Mouse (Mus musculus) cerebellum, adult 18-20 months (tissue): Measurements from ENCODE around the gene Src.
A peak's percentile ranks its signal among the peaks of the same experiment; 100 is the strongest.
"Not testable (repeated sequence)": the region's sequence is repeated elsewhere in the genome, so short reads cannot be mapped to it uniquely, and the experiment has no call there.

Experiments used
- DNase-seq, 2 experiments: peaks; one replicate each; pipeline ENCODE4 v3.0.0; 2021

Src gene

DNA sequence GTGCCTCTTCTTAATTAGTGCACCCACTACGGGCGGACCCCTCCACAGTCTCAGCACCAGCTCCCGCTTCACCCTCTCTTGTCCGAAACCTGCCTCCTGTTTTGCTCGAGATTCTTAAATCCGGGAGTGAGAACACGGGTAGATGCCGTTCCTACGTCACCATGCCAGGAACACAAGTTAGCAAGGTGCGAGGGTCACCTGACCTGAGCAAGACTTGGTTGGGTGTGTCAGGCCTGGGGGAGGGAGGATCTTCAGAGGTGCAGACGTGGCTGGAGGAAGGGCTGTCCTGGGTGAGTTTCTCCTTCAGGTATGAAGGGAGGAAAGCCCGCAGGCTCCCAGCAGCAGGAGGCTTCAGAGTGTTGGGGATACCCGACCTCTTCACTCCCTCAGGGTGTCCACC, at the start of gene Src:
Src (plus strand) TSS at position 239 of the 400 bp plus-strand sequence.
- no peak for DNase-seq

DNA sequence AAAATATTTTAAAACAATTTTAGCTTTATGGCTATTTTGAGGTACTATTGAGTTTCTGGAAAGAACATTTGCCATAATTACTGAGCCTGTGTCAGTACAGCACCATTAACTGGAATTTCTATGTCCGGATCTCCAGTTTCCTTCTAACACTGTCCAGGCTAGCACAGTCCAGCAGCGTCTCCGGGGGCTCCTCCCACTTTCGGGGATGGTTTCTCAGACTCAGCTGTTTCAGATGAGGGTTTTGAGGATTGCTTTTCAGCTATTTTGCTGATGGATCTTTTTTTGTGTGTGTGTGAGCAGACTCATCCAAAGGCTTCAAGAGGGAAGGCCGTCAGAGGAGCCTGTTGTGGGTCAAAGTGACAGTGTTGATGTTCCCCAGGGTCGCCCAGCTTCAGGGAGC, 46.5 kb upstream of the Src start:
- no peak for DNase-seq

- no peak for DNase-seq
Measured at GRCm38 (mm10) chr2:157373681-157374080, 44.6 kb upstream of the Src start.

- no peak for DNase-seq
Measured at GRCm38 (mm10) chr2:157375051-157375450, 43.2 kb upstream of the Src start.

- no peak for DNase-seq
Measured at GRCm38 (mm10) chr2:157375794-157376757, 42.2 kb upstream of the Src start.

GRCm38 (mm10) chr2:157376995-157377394, 41.2 kb upstream of the Src start:
- DNase-seq, result no peak

DNA sequence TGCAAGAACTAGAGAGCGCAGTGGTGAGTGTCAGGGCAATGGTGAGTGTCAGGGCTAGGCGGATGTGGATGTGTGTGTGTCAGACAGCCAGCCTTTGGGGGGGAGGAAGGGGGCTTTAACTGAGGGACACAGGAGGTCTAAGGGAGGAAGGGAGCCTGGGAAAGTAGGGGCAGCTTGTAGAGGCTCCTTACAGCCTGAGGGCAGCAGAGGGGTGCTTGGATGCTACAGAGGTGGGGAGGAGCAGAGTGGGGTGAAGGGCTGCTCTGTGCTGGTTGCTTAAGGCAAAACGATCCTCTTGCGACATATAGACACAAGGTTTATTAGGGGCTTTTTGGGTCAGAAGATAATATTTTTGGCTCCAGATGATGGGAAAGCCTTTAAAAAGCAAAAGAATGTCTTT, 33.4 kb upstream of the Src start:
- DNase-seq, result no peak

DNA sequence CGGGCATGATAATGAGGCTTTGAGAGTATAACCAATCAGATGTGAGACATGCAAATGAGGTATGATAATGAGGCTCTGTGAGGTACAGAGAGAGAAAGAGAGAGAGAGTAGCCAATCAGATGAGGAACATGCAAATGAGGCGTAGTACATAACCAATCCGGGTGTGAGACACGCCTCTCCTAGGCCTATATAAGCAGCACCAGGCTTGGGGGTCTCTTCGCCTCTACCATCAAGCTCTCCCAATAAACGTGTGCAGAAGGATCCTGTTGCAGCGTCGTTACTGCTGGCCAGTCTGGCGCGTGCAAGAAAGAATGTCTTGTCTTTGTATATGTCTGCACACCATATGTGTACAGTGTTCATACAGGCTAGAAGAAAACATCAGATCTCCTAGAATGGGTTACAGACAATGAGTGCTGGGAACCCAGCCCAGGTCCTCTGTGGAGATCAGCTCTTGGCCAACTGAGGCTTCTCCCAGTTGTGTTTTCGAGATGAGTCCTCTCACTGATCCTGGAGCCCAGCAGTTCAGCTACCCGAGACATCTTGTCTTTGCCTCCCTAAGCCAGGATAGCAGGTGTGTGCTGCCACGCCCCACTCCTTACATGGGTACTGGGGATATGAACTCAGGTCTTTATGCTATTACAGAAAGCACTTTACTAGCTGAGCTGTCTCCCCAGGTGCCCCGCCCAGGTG, 29.2 kb upstream of the Src start:
- not testable (repeated sequence) for DNase-seq

GRCm38 (mm10) chr2:157389591-157389921, 28.7 kb upstream of the Src start:
- no peak for DNase-seq

DNA sequence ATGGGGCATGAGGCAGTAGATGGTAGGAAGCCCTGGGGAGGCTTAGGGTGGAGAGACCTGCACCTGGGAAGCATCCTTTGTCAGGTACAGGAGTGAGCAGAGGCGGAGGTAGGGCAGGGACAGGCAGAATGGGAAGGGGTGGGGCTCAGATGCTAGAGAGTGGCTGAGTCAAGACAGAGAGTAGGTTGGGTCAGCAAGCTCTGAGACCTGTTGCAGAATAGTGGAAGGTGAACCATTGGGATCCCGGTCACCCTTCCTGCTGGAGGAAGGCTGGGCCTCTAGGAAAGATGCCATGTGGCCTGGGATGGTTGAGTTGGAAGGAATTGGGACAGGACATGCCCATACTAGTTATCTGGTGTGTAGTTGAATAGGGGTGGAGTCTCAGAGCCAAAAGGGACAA, 25.9 kb upstream of the Src start:
- DNase-seq, result no peak

DNA sequence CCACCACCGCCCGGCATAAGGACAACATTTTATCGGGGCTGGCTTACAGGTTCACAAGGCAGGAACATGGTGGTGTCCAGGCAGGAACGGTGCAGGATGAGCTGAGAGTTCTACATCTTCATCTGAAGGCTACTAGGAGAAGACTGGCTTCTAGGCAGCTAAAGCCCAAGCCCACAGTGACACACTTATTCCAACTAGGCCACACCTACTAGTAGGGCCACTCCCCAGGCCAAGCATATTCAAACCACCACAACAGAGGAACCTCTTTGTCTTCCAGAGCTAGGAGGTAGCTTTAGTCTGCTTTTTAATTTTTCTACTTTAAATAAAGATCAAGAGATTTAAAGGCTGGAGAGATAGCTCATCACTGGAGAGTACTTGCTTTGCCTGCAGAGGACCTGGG, 24.7 kb upstream of the Src start:
- no peak for DNase-seq

DNA sequence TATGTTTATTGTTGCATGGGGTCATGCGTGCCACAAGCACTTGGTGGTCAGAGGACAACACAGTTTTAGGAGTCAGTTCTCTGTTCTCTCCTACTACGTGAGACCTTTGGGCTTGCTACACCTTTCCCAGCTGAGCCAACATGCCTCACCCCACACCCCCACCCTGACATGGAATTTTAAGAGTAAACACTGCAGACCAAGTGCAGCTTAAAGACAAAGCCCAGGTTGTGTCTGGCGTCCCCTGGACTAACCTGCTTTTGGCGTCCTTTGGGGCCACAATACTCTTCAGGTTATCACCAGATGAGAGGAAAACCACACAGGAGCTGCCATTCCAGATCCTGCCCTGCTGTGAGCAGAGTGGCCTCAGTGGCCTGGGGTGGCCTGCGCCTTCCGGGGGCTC, 23.4 kb upstream of the Src start:
- no peak for DNase-seq

GRCm38 (mm10) chr2:157395371-157395770, 22.9 kb upstream of the Src start:
- DNase-seq, result peak; percentile 17 to 23

GRCm38 (mm10) chr2:157395960-157396359, 22.3 kb upstream of the Src start:
- DNase-seq, result no peak

DNA sequence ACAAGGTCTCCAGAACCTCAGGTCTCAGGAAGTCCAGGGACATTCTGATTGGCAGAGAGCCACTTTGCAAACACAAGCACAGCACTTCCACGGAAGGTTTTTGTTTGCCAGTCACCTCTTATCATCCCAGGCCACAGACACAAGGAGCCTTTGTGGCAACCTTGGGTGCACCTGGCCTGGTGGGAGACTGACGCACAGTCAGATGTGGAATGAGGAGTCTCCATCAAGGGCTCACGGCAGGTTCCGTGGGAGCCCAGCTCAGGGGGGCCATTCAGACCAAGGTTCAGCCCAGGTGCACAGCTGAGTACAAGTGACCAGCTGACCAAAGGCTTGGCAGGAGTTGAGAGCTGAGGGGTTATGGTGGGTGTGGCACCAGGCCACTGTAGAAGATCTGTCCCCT, 20.9 kb upstream of the Src start:
- DNase-seq, result no peak

DNA sequence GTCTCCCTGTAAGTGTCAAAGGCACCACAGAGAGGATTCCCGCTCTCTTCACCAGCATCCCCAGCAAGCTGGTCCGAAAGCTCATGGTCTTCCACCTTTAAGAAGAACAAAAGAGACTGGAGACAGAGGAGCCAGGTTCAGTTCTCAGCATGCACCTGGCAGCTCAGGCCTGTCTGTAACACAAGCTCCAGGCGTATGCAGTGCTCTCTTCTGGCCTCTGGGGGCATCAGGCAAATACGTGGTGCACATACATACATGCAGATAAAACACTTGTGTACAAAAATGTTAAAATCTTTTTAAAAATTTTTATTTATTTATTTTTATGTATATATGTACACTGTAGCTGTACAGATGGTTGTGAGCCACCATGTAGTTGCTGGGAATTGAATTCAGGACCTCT, 19.7 kb upstream of the Src start:
- no peak for DNase-seq

DNA sequence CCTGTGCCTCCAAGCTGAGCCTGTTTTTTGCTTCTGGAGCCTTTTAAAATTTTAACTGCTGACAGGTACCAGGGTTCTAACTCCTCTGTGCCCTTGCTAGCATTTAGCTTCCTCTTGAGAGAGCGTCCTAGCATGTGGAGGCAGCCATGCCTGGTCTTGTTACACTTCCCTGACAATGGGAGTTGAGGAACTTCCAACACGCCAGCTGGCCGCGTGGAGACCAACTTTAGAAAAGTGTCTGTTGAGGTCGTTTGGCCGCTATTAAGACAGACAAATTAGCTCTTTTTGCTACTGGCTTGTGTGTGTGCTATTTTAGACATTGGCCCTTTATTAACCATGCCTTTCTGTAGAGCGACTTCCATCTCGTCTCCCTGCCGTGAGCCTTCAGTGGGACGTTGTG, 18.4 kb upstream of the Src start:
- DNase-seq, result no peak

- DNase-seq, result no peak
Measured at GRCm38 (mm10) chr2:157400491-157400890, 17.8 kb upstream of the Src start.

DNA sequence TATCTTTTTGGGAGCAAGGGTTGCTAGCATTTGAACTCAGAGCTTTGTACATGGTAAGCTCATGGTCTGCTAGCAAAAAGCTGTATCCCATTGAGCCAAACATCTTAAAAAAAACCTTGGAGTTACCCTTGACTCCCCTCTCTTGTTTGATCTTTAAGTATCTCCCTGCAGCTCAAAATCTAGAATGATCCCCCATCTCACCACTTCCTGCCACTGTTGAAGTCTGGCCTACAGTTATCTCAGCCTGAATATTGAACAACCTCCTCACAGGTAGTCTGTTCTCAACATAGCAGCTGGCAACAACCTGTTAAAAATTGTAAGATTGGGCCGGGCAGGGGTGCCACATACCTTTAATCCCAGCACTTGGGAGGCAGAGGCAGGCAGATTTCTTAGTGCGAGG, 17.0 kb upstream of the Src start:
- no peak for DNase-seq

- no peak for DNase-seq
Measured at GRCm38 (mm10) chr2:157407596-157407995, 10.6 kb upstream of the Src start.

- DNase-seq, result no peak
Measured at GRCm38 (mm10) chr2:157409793-157410533, 8.3 kb upstream of the Src start.

GRCm38 (mm10) chr2:157411151-157411693, 7.0 kb upstream of the Src start:
- DNase-seq, result no peak

DNA sequence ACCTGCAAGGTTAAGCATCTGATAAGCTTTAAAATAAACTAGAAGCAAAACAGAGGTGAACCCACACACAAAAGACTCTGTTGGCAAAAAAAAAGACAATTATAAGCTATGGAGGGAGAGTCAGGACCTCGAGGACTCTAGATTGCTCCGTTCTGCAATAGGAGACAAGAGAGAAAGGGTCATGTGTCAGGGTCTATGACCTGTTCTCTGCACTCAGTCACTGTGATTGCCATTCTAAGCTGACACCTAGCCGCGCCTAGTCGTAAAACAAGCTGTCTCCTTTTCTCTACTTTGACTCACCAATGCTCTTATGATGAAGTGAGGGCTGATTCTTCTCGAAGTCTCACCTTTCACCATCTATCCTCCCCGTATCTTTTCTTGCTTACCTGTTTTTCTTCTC, 5.7 kb upstream of the Src start:
- no peak for DNase-seq
